Mouse (Mus musculus) liver (tissue): Measurements from ENCODE around the gene Rpl13.
"Not testable (repeated sequence)": the region's sequence is repeated elsewhere in the genome, so short reads cannot be mapped to it uniquely, and the experiment has no call there.

ENCODE experiments used
- DNase-seq: peaks from one replicate; pipeline ENCODE4 v3.0.0-alpha.2; 2020; ENCODE audit warnings: mixed read lengths

Rpl13 gene

DNA sequence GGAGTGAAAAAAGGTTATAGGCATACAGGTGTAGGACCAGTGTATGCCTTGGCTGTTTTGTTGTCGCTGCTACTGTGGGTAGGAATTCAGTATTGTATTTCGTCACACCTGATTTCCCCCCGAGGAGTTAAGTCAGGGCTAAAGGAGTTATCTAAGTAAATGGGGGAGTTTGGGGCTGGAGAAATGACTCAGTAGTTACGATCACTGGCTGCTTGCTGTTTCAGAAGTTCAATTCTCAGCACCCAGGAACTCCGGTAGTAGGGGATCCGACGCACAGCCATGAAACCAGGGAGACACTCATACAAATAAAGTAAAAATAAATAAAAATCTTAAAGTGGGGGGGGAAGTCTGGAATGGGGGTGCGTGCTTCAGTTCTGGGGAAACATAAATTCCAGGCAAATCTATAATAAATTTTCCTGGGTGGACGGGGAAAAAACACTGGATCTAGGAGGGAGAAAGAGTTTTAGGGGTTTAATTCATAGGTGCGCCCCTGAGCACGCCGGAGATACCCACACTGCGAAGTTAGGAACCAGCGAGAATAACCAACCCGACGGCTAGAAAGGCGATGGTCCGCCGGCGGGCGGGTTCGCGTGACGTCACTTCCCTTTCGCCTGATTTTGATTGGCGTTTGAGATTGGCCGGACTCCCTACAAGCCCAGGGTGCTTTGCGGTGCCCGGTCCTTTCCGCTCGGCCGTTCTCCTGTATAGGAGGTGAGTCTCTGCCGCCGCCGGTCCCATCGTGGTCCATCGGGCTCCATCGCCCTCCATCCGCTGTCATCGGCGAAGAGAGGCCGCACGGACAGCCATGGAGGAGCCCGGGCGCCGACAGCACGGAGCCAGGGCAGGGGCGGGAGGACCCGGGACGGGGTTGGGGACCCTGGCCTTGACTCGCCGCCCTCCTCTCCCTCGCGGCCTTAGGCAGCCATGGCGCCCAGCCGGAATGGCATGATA, at the start of gene Rpl13:
Gene Rpl13 (plus strand): TSS at position 616 of the 951 bp plus-strand sequence.
- peak; percentile 96 for DNase-seq

DNA sequence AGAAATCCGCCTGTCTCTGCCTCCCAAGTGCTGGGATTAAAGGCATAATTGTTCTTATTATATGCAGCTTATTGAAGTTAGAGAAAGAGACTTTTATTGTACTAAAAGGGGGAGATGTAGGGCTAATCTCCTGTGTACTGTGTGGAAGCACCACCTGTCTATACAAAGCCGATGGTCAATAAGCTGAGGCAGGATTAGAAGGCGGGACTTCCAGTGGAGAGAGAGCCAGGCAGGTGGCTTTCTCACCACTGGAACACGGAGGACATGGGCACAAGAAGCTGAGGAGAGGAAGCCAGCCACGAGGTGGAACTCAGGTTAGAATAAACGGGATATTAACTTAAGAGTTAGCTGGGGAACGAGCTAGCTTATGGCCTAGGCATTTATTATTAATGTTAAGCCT, 39.4 kb upstream of the Rpl13 start, which contains the start of gene Spg7:
Gene Spg7 (plus strand): TSS at position 222 of the 400 bp plus-strand sequence.
- no peak for DNase-seq

DNA sequence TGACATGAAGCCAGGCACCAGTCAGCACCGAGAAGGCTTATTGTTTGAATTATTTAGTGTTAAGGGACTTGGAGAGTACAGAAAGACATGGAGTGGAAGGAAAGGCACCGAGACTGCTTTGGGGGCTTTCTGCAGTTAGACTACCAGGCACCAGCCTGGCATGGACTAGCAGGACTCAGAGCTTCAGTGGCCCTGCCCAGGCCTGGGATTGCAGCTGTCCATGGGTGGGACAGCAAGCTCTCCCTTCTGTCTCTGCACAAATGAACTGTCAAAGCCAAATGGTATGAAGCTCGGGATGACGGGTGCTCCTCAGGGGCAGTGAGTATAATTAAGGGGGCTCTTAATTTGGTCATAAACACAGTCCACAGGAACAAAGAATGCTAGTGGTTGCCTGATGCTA, 38.1 kb upstream of the Rpl13 start:
- DNase-seq: no peak

DNA sequence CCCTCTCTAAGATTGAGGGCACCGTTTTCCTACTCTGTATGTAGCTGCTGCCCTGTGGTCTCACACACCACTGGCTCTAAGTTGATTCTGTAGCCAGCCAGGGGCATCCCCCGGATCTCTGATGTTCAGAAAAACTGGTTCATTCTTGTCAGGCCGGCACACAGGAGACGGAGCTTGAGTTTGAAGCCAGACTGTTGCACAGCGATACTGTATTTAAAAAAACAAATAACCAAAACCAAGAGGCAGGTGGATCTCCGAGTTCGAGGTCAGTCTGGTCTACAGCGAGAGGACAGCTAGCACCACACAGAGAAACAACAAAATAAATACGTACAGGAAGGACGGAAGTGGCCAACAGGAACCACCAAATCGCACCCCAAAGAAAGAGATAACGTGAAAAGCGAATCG, 37.3 kb upstream of the Rpl13 start:
- DNase-seq: peak; percentile 46

DNA sequence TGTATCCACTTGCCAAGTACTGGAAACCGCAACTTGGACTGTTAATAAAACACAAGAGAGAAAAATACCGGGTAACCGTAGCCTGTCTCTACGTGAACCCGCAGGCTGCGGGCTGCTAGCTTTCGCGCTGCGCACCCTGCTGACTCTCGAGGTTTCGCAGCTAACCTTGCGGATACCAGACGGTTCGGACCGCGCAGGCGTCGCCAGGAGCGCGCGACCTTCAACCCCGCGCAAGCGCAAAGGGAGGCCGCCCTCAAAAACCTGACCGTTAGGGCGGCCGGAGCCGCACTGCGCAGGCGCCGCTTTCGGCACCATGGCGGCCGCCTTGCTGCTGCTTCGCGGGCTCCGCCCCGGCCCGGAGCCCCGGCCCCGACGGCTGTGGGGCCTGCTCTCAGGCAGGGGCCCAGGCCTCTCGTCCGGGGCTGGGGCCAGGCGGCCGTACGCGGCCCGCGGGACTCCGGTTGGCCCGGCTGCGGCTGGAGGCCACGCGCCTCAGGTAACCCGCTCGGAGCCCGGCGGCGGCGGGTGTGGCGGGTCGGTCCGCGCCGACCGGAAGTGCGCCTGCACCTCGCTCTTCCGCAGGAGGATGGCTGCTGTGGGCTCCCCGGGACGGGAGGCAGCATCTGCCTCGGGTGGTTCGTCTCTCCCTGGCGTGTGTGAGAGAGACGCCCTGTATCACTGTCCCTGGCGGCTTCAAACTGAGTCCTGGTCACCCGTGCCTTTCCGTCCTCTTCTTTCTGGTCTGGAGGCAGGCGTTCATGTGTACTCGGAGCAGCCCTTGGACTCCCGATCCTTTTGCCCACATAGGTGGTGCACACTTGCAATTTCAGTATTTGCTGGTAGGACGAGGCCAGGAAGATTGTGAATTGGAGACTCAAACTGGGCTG, 36.7 kb upstream of the Rpl13 start:
- DNase-seq: peak; percentile 98

DNA sequence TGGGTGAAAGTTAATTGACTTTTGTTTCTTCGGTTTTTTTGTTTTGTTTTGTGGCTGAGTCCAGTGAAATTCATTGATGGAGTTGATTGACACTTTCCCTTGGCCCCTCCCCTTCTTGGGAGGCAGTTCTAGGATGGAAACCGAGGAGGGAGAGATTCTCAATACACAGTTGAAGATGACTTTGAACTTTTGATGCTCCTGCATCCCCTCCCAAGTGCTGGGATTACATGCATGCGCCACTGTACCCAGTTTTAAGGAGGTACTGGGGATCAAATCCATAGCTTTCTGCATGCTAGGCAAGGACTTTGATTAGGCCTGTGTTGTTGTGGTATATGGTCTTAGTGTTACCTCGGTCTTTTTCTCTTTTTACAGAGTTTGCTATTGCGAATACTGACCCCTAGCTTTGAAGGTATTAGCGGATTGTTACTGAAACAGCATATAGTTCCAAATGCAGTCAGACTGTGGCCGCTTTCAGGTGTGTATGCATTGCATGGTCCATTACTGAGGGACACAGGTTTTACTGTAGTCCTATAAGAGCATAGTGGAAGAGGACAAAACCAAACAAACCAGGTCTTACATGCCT, 36.0 kb upstream of the Rpl13 start:
- DNase-seq: peak; percentile 29

DNA sequence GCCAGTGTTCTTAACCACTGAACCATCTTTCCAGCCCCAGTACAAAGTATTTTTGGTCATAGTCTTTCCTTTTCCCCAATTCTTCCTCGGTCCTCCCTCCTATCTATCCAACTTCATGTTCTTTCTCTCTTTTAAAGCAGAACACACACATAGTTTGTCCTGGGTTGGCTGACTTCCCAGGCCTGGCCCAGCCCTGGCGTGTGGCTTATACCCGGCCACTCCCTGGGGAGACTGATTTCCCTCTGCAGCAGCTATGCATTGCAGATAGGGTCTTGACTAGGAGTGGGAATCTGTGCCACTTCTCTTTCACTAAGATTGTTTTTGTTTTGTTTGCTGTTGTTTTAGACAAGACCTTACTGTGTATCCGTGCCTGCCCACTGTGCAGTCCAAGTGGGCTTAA, 31.0 kb upstream of the Rpl13 start:
- DNase-seq: no peak

DNA sequence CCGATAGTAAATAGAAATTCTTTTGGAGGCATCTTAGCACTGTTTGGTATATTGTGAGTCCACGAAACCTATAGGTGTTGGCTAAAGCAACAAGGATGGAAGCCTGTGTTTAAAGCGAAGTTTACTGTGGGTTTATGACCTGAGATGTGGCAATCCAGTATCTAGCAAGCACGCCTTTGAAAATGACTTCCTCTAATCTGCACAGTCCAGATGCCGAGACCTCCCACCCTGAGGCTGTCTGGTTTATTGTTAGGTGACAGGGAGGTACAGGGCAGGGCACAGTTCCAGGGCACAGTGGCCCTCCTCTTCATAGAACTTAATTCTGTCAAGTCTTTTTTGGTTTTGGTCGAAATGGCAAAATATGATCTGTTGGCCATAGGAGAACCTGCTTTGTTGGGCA, 24.9 kb upstream of the Rpl13 start:
- peak; percentile 32 for DNase-seq

DNA sequence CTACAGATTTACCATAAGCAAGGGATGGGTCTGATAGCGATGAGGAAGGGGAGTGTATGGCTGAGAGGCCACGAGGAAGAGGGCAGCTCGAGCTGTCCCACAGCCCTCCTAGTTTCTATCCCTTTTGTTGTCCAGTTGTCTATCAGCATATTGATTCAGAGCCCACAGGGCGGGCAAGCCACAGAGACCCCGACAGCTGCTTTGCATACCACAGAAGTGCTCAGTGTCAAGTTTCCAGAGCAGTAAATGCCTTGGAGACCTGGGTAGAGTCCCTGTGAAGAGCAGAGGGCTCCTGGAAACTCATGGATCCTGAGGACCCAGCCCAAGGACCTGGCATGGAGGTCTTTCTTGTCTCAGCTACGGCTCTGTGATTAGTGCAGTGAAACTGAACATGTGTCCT, 19.2 kb upstream of the Rpl13 start:
- no peak for DNase-seq

DNA sequence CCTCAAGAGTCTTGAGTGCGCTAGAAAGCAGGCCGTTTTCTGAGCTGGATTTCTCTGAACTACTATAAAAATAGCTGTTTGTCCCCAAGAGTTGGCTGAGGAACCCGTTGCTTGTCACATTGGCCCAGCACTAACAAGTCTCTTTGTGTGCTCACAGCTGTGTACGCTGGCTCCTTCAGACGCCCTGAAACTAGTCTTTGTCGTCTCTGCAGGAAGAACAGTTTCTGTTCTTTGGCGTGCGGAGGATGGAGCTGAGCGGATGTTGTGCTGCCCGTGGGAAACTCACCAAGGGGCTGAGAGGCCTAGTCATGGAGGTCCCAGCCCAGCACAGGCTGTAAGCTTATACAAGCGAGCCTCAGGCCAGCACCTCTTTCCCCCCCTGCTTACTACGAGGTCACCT, 18.5 kb upstream of the Rpl13 start:
- DNase-seq: no peak

DNA sequence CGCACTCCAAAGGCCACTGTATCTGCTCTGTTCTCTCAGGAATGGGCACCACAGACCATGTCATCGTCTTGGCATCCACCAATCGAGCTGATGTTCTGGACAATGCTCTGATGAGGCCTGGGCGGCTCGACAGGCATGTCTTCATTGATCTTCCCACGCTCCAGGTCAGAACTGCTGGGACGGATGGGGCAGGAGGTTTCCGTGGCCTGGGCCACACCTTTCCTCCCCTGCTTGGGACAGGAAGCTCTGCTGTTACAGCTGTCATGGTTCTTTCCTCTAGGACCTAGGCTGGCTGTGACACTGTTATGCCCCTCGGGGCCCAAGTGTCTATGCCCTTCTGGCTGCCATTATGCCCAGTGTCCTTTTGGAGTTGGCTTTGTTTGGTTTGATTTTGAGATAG, 14.9 kb upstream of the Rpl13 start:
- DNase-seq: no peak

DNA sequence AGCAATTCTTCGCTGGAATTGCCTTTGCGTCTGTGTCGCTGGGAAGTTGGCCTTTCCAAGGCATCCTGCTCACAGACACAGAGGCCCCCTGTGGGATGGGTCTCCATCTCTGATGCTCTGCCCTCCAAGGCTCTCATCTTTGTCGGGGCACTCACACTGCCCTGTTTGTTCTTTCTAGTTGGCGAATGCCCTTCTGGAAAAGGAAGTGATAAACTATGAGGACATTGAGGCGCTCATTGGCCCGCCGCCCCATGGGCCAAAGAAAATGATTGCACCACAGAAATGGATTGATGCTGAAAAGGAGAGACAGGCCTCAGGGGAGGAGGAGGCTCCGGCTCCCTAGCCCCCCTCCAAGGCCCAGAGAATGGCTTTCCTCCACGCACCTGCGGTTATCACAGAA, 4.9 kb upstream of the Rpl13 start:
- DNase-seq: no peak

DNA sequence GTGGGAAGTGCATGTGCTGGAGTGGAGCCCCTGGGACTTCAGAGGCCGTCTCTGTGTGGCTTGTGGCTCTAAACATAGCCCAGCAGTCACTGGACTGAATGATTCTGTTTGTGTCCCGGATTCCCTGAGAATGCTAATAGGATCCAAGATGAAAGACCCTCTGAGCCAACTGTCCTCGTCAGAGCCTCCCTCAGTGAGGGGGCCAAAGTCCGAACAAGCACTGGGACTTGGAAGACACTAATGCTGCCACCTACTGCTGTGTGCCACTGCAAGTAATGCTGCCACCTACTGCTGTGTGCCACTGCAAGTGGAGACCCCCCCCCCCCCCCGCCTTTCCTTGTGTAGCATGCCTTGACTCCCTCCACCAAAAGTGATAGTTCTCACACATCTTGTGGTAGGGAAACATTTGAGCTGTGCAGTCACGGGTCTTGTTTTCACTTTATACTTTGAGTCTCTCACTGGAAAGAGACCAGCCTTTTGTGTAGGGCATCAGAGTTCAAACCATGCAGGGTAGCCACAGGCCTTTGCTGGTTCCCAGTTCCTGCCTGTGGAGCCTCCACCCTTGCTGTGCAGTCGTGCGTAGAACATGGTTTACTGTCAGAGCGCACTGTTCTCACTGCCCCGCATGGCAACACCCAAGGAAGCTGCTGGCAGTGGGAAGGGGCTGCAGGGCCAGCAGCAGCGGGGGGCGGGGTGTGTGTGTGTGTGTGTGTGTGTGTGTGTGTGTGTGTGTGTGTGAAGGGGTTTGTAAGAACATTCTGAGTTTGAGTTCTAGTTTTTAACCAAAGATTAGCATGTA, 4.2 kb upstream of the Rpl13 start:
- no peak for DNase-seq

DNA sequence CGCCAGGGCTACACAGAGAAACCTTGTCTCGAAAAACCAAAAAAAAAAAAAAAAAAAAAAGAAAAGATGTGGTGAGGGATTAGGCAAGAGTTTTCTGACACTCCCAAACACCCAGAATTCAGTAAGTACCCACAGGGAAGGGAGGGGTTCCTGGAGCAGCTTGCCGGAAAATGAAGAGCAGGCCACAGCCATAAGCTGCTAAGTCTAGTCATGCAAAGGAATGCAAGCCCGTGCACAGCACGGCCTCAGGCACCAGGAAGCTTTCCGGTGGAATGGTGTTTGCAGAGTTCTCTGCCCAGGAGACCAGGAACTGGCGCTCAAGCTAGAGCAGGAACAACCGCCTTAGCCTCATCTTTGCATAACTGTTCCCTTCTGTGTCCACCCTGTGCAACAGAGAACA, 1.9 kb upstream of the Rpl13 start:
- DNase-seq: no peak

DNA sequence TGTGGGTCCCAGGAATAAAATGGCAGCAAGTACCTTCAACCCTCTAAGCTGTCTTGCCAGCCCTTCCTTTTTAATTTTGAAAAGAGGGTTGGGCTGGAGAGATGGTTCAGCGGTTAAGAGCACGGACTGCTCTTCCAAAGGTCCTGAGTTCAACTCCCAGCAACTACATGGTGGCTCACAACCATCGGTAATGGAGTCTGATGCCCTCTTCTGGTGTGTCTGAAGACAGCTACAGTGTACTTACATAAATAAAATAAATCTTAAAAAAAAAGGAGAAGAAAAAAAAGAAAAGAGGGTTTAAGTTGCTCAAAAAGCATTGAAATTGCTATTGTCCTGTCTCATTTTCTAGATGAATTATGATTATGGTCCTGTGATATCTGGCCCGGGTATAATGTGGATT, 906 bp upstream of the Rpl13 start:
- no peak for DNase-seq

DNA sequence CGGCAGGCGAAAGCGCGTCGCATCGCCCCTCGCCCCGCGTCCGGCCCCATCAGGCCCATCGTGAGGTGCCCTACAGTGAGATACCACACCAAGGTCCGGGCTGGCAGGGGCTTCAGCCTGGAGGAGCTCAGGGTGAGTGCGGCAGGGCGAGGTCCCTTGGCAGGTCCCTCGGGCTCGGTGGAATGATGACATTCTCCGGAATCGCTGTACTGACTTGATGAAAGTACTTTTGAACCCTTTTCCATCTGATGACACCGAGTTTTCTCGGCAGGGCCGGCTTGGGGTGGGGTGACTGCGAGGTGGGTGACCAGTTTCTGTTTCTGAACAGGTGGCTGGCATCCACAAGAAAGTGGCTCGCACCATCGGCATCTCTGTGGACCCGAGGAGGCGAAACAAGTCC, 705 bp downstream of the Rpl13 start:
- DNase-seq: not testable (repeated sequence)

DNA sequence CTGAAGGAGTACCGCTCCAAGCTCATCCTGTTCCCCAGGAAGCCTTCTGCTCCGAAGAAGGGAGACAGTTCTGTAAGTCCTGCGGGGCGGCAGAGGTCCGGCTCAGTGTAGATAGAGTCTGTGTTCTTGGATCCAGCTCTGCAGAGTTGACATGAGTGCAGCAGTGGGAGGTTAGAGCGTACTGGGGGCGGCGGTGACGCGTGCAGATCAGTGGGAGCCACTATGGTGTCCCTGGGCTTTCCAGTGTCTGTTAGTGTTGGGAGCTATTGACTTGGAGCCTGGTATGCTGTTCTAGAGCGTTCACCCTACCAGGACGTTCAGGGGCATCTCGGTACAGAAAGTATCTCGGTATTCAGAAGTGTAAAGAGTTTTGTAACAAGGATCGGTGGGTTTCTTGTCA, 1.1 kb downstream of the Rpl13 start:
- no peak for DNase-seq

DNA sequence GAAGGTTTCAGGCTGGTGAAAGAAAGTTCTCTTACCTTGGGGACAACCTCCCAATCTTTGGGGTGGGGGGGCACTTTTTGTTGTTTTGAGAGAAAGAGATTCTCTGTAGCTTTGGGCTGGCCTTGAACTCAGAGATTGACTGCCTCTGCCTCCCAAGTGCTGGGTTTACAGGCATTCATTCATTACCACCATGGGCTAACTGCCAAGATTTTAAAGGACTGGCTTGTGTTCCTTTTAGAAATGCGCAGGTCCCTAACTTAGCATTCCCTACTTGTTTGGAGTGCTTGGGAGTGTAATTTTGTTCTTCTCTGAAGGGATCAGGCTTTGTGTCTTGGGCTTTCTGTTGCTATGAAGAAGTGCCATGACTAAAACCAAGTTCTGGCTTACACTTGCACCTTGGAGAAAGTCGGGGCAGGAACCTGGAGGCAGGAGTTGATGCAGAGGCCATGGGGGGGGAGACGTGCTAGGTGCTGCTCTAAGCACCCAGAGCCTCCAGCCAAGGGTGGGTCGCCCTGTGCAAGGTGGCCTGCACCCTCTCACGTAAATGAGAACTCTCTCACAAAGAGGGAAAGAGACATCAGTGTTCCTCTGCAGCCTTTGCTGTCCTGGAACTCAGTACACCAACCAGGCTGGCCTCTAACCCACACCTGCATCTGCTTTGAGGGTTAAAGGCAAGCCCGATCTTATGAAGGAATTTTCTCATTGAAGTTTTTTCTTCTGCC, 2.1 kb downstream of the Rpl13 start:
- no peak for DNase-seq

DNA sequence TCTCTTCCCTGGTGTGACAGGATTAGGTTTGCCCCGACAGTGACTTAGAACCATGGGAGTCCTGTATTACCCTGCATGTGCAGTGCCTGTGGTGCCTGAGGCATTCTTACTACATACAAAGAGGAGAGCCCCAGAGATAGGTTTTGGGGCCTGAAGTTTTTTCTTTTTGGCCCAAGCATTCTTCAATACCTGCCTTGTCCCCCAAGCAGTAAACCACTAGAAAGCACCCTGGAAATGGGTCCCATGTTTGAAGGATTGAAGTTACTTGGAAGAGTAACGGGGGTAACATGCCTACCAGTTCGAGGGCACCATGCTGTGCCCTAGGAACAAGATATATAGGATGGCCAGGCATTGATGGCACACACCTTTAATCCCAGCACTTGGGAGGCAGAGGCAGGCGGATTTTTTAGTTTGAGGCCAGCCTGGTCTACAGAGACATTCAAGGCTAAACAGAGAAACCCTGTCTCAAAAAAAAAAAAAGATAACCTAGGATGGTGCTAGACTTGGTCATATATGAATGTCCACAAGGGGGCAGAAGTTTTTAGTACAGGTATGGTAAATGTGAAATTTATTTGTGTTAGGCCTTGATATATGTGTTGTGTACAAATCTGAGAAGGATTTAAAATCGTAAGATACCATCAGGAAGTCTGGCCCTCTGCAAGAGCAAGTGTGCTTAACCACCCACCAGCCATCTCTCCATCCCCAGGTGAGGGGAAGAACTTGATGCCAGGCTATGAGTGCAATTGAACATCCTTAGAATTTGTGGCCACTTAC, 3.6 kb downstream of the Rpl13 start:
- no peak for DNase-seq

DNA sequence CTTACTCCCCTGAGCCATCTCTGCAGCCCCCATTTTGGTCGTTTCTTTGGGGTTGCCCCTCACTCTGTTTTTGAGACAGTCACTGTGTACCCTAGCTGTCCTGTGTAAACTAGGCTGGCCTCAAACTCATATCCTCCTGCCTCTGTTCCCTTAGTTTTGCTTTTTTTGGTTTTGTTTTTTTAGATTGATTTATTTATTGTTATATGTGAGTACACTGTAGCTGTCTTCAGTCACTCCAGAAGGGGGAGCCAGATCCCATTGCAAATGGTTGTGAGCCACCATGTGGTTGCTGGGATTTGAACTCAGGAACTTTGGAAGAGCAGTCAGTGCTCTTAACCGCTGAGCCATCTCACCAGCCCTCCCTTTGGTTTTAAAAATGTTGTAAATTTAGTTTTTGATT, 4.4 kb downstream of the Rpl13 start:
- DNase-seq: no peak

DNA sequence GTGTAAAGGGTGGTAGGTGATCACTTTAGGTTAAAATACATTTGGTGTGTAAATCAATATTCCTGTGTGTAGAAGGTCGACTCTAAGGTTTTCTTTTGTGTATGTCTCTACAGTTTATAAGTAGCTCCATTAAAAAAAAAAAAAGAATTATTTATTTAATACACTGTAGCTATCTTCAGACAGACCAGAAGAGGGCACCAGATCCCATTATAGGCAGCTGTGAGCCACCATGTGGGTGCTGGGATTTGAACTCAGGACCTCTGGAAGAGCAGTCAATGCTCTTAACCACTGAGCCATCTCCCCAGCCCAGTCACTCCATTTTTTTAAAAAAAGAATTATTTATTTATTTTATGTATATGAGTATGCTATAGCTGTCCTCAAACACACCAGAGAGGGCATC, 5.9 kb downstream of the Rpl13 start:
- no peak for DNase-seq
